Mouse (Mus musculus) kidney, postnatal 10 days (tissue): ENCODE results near the gene S100a11.
"Not testable (repeated sequence)": the region's sequence is repeated elsewhere in the genome, so short reads cannot be mapped to it uniquely, and the experiment has no call there.

Experiments
- DNase-seq: peaks from one replicate; pipeline ENCODE4 v3.0.0; 2021; ENCODE audit warnings: mixed read lengths

S100a11 gene

DNA sequence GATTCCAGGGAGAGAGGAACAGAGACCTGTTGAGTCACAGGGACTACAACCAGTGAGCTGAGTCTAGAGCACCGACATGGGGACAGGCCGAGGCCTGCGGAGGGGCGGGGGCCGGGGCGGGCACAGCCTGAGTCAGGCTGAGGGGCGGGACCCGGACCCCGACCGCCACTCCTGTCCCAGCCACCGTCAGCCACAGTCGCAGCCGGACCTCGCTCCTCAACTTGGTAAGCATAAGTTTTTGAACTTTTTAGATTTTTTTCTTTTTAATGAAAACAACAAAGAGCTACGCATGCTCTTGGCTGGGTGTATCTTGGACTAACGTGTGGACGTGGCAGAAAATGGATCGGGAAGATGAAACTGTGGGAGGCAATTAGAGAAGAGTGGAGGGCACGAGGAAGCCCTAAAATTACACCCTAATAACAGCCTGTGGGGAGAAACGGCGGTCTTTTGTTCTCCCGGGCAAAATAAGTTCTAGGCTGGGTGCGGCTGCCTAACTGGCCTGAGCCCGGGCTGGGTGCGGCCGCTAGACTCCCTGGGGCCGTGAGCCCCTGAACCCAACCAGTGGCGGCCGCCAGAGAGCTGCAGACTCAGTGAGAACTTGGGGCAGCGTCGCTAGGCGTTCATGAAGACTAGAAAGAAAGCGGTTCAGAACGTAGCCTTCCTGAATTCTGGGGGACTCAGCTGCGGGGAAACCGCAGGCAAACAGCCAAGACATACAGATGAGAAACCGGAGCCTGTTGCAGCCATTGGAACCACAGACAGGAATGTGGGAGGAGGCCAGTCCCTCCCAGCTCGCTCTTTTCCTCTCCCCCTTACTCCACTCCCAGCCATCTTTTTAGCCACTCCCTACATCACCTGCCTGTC lies at the start of gene S100a11:
TSS of gene S100a11 (plus strand) at position 159 of the 864 bp plus-strand sequence.
- peak; percentile 85 for DNase-seq

DNA sequence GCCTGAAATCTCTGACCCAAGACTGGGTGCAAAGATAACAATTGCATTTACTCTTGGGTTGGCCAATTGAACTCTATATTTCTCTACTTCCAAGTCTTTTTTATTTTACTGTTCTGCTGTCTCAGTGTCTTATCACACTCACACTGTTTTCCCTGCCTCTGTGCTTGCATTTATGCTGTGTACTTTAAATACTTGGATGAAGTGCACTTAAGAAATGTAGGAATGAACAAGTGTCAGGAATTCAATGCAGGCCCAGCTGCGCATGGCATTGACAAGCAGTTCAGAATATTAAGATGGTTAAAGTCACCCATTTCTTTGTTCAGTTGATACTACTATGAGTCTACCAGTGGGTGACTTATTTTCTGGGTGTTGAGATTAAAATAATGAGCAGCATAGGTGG lies 40.2 kb upstream of the S100a11 start:
- no peak for DNase-seq

DNA sequence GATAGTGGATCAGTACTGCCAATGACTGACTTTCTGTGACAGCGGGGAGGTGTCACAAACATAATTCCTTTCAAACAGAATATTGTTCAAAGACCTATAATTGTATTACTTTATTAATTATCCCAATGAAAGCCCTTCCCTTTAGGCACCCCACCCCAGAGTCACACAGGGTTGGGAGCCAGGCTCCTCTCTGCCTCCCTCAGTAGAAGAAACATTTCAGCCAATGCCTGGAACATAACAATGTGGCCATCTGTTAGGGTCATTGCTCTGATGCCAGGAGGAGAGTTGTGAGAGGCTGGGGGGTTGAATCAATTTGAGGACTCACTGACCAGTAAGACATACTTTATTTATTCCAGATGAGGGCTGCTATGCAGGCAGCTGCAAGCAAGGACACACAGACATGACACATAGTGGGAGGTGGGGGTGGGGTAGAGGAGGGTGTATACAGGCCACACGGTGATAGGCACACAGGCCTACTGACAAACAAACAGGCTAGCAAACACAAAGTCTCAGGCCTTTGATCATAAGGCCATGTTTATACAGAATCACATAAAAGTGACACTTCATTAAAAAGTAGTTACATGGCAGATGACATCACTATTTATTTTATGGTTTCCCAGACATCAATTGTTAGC lies 38.2 kb upstream of the S100a11 start:
- no peak for DNase-seq

DNA sequence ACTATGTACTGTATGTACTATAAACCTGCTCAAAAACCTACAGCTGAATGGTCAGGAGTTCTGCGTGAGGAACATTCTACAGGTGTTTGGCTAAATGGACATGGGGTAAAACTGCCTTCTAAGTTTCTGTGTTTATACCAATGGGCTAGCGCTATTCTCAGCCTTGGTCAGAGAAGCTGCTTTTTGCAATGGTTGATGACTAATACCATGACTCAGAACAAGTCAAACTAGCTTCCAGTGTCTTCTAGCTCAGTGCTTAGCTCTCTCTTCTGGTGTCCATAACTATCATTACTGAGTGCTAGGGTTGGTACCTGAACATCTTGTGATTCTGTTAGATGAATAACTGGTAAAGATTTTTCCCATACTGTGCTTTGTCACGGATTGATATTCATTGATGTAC lies 34.7 kb upstream of the S100a11 start:
- DNase-seq, result no peak

DNA sequence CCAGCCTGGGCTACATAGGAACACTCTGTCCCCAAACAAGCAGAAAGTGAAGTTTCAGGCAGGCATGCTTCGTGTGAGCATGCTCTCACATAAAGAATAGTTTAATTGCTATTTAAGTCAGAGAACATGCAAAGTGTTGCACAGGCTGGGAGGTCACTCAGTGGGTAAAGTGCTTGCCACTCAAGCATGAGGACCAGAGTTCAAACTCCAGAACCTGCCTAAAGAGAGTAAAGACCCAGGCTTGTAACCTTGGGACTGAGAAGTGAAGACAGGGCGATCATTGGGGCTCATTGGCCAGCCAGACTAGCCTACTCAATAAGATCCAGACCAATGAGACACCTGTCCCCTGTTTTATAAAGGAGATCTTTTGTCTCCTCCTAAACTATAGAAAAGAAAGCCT lies 31.7 kb upstream of the S100a11 start:
- no peak for DNase-seq

DNA sequence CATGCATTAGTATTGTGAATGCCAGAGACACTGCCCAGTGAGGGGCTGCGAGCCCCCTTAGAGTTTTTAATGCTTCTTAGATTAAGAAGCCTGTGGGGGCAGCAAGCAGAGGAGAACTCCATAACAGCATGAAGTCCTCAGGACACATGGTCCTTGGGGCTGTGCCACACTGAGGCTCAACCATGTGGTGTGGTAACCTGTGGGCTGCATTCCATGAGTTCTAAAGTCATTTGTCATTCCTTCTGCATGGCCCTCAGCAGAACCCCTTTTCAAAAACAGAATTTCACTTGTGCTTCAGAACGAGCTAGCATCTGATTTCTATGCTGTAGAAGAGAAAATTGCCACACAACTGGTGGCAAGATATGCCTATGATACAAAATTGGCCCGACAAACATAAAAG lies 28.1 kb upstream of the S100a11 start:
- DNase-seq, result no peak

DNA sequence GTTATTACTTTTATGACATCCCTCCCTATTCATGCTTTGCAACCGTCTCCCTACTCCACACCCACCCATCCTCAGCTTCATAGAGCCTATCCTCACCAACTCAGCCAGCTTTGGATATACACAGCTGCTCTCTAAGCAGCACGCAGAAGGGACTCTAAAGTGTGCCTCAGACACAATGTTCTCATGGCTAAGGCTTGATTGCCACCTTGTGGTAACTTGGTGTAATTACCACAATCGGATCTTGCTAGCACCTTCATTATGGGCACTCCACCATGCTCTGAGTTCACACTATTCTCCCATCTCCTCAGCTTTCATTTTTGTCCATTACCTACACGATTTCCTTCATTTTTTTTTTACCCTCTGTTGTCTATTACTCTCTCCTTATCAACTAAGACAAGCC lies 26.3 kb upstream of the S100a11 start:
- peak; percentile 69 for DNase-seq

DNA sequence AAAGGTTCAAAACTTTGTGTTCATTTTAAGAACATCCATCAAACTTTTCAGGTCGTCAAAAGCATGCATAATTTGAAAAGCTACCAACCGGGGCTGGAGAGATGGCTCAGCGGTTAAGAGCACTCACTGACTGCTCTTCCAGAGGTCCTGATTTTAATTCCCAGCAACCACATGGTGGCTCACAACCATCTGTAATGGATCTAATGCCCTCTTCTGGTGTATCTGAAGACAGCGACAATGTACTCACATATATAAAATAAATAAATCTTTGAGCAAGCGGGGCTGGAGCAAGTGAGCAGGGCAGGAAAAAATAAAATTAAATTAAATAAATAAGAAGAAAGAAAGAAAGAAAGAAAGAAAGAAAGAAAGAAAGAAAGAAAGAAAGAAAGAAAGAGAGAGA lies 25.5 kb upstream of the S100a11 start:
- not testable (repeated sequence) for DNase-seq

DNA sequence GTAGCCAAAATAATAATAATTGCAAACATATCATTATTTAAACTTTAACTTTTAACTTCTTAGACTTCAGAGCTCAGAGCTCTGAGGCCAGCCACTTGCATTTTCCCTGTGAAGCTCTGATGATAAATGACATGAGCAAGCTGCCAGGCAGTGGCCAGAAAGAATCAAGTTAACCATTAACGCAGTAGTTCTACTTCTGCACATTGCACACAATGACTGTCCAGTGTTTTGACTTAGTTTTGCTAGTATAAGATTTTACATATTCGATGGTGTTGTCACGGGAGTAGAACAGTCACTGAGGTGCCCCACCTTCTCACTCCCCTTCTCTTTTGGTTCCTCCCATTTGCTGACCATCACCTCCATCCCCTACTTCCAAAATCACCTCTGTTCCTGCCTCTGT lies 23.2 kb upstream of the S100a11 start:
- no peak for DNase-seq

DNA sequence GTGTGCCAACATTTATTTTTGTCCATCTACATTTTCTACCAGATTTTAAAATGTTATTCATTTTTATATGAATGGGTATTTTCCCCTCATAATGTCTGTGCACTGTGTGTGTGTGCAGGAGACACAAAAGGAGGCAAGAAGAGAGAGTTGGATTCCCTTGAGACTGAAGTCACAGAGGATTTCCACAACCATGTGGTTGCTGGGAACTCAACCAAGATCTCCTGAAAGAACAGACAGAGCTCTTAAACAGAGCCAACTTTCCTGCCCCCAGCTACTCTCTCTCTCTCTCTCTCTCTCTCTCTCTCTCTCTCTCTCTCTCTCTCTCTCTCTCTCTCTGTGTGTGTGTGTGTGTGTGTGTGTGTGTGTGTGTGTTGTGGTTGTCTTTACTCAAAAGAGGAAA lies 21.2 kb upstream of the S100a11 start:
- no peak for DNase-seq

DNA sequence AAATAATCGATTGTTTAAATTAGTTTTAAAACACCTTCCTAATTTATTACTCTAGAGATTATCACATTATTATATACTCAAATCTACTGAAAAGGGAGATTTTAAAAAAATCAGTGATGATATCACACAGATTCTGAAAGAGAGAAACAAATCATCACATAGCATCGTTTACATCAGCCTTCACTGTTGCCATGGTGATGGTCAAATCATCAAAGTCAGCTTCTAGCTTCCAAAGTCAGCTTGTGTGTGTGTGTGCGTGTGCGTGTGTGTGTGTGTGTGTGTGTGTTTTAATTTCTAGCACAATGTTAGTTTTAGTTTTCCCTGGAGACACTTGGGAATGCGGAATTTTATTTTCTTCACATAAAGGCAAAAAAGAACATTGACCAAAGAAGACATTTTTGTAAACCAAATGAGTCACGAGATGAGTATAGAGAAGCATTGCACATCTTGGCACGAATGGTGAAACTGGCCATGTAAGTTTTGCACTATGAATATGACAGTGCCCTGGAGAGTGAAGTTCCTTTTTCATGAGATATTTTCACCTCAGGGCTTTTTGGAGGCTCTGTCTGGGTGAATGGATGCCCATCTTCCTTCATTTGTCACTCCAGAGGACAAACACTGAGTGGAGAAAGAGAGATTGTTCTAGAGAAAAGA lies 15.6 kb upstream of the S100a11 start:
- DNase-seq, result no peak

DNA sequence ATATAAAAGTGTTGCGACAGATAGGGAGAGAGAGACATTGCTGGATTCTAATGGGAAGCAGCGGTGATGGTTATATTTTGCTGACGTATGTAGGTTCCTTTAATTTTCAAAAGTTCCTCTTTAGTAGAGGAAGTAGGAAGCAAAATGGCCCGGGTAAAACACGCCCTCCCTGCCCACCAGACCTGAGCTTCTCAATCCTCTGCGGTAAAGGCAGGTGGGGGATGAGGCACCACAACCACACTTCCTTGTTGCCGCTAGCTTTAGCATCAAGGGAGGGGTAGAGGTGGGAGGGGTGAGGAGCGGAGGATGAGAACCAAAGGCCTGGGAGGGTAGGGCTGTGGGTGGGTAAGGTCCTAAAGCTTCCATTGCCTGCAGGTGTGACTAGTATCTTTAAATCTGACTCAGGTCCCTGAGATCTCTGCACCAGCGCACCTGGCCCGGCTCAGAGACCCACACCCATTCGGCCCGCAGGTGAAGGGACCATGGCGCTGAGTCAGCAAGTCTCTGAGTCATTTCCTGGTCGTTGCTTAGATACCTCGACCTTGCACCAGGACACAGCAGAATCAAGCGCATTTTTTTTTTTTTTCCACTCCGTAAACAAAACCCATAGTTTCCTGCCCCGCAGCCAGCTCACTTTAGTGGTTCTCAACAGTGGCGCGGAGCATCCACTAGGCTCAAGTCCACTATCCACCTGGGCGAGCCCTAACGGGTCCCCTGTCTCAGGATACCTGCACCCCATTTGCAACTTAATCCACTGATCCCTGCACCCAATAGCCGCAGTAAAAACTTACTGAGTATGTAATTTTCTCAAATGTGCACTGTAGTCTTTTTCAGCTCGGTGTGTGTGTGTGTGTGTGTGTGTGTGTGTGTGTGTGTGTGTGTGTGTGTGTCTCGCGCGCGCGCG lies 14.1 kb upstream of the S100a11 start:
- DNase-seq, result peak; percentile 64

DNA sequence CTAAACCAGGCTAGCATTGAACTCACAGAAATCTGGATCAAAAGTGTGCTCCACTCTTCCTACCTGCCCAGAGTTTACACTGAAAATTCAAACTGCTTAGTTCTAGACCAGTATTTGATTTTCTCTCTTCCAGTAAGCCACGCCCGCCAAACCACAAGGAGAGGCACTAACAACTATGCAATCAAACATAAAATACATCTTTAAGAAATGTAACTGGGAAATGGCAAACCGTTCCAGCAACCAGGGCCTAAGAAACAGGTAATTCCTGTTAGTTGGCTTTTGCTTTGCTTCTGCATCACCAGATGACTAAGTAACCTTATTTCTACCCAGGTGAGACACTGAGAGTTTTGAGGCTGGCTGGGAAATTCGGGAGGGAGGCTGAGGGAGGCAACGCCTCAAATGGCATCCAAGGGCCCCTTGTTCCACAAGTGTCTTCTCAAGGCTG lies 13.4 kb upstream of the S100a11 start:
- DNase-seq, result no peak

DNA sequence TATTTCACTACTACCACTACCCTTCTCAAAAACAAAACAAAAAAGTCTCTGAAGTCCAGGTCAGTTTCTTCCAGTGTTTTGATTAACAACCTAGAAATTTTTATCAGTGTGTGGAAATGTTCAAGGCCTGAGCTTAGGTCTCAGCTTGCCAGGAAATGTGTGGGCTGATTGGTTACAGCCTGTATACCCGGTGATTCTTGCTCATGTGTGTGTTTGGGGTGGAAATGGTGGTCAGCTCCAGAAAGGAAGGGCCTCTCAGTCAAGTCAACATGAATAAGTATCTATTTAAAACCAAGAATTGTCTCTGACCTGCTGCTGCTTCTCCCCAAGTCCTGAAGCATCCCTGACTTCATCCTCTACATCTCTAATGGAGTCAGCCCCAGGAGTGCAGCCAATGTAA lies 11.0 kb upstream of the S100a11 start:
- no peak for DNase-seq

DNA sequence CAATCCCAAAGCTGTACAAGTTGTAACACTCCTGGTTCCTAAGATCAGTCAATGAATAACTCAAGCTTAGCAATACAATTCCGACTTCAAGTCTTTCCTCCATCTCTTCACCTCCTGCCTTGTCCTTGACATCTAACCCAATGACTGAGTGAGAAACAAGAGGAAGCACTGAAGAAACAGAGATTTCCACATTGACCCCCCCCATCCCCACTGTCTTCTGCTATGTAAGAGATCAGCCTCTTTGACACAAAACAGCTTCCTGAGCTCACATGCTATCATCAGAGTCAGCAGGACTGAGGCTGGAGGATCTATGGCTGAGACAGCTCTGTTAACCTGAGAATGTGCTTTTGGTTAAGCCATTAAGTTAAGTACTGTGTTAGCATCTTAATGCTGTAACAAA lies 9.3 kb upstream of the S100a11 start:
- no peak for DNase-seq

DNA sequence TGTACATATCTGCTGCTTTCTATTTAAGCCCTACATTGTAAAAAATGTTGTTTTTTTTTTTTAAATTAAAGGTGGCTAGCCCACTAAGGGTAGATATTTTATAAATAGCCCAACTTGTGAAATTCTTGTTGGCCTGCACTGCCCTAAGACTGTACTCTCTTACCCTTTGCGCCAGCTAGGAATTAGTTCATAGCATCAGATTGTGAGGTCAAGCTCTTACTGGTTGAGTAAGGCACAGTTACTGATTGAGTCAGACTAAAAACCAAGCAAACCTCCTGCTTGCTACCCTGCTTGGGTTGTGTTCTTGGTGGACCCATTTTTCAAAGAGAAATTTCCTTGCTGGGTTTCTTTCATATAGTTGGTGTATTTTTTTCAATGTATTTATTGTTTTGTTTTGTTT lies 8.5 kb upstream of the S100a11 start:
- no peak for DNase-seq

DNA sequence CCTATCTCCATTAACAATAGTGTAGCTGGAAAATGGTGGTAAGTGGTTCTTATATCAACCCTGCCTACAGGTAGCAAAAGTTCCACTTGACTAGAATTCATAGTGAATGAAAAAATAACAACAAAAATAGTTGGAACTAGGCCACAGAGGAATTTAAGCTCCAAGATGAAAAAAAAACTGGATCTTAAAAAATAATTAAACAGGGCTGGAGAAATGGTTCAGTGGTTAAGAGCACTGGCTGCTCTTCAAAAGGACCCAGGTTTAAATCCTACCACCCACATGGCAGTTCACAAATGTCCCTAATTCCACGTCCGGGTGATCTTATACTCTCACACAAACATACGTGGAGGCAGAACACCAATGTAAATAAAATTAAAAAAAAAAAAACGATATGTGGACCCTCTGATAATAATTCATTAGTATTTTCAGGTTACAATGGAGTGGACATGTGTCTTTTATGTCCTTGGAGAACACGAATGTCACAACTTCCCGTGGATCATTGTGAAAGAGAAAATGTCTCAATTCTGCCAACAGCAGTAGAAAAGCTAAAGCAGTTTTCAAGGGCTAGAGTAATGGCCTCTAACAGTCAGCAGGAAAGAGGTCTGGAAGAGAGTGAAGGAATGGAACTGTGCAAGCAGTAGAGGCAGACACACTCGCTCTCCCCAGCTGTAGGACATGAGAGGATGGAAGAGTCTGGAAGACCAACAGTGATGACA lies 7.7 kb upstream of the S100a11 start:
- no peak for DNase-seq

DNA sequence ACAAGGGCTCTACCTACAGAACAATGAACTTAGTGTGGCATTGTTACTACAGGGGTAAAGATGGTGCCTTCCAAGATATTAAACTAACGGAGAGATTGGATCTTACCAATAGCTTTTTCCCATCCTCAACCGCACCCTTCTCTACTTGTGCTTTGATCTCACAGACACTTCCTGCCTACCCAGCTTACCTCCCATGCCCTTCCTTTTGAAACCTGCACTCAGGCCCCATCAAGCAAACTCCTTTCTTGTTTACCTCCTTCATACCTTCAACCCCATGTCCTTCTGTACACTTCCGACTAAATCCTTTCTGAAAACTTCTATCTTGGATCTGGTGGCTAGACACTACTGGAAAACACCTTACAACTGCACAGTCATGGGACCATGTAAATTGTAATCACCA lies 5.7 kb upstream of the S100a11 start:
- no peak for DNase-seq

DNA sequence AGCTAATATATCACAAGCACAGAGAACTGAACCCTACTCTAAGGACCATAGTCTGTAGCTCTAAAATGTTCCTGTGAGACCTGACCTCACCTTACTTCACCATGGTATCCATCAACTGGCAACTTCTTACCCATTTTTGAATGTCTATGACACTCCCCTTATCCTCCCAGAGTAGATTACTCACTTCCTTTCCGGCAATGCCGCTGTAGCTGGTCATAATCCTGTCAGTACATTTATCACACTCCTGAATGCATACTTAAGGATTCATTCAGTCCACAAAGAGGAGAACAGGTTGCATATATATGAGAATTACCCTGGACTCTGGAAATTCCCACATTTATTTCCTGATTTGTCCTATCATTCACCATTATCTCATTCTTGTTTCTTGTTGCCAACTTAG lies 2.9 kb upstream of the S100a11 start:
- DNase-seq, result no peak

DNA sequence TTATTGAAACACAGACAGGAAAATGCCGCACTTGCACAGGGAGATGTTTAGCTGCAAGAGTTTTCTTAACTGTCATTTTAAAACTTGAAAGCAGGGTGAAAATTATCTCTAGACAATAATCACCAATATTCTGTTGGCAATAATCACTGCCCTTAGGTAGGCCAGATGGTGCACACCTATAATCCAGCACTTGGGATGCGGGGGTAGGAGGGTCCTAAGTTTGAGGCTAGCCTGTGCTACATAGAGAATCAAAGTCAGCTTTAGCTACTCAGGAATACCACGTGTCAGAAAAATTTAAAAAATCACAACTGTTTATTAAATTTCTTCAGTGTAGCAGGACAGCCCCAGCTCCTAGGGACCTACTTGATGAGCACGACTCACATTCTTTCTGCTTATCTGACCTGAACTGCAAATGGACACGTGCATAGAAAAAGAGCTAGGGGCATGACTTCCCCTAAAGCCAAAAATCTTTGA lies 395 bp upstream of the S100a11 start:
- DNase-seq, result no peak

DNA sequence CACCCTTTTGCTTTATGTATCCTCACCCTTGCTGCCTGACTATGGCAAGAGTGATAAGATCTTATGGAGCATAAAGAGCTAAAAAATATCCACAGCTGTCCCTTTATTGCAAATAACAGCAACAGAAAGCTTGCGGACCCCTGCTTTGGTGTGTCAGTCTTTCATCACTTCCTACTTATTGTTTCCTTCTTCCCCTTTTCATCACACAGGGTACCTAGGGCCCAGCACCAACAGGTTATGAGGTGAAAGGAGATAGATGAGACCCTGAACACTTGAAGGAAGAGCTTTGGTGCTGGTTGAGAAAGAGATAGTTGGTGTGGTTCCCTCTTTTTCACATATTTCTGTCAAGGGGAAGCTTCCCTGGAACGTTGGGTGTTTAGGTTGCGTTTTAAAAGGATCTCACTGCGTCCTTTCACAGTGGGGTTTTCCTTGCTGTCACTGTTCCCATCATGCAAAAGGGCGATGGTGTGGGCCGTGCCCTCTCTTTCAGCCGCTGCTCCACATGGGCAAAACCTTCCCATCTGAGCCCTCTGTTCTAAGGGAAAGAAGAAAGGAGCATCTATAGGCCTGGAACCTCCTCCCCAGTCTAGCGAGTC lies 1.3 kb downstream of the S100a11 start:
- no peak for DNase-seq

DNA sequence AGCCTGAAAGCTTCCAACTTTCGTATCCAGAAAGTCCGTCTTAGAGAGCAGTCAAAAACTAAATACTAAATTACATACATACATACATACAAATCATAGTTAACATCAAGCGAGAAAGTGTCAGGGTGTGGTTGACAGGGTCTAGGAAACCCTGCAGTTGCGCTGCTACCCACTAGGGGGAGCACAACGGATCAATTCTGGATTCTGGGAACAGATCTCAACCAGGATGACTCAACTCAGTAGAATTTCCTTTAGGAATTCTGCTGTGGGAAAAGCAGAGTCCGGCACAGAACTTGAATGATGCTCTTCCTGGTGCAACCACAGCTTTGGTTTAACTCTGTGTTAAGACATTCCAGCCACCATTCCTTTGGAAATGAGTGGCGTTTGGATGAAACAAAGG lies 2.3 kb downstream of the S100a11 start:
- peak; percentile 79 for DNase-seq
